Mouse (Mus musculus) heart, embryonic 16.5 days (tissue): ENCODE data around the gene Lyg2. TPM values are rescaled to one million over a fixed set of nuclear protein-coding genes. Genes with fewer than 3 reads are reported as not detected.

ENCODE experiments used
- ATAC-seq: fragments of 200-750 bp; cut with Nextera tagmentation; replicated peaks from 2 replicates; pipeline ENCODE4 v1.8.0; 2017; ENCODE audit warnings: moderate number of reproducible peaks; ENCODE audit not compliant: insufficient read depth, low FRiP score; ENCODE audit errors: extremely low read depth
- H3K27ac ChIP-seq: fragments of 300-500 bp; sonication (generic); 2 replicates; pipeline ENCODE4 v1.5.1; 2014; ENCODE audit warnings: mild to moderate bottlenecking, low read length, control low read depth, moderate library complexity
- H3K27me3 ChIP-seq: fragments of 300-500 bp; sonication (generic); 2 replicates; pipeline ENCODE4 v1.6.1; 2014; ENCODE audit warnings: low read length, mixed read lengths; ENCODE audit not compliant: control insufficient read depth, insufficient read depth
- H3K36me3 ChIP-seq: fragments of 300-500 bp; sonication (generic); 2 replicates; pipeline ENCODE4 v1.6.1; 2014; ENCODE audit not compliant: control insufficient read depth, insufficient read depth
- H3K4me1 ChIP-seq: fragments of 300-500 bp; sonication (generic); 2 replicates; pipeline ENCODE4 v1.6.1; 2014; ENCODE audit warnings: low read length, mixed read lengths; ENCODE audit not compliant: control insufficient read depth, insufficient read depth
- H3K4me2 ChIP-seq: fragments of 300-500 bp; sonication (generic); 2 replicates; pipeline ENCODE4 v1.6.1; 2014; ENCODE audit warnings: low read depth, mild to moderate bottlenecking, control low read depth, low read length
- H3K4me3 ChIP-seq: fragments of 300-500 bp; sonication (generic); 2 replicates; pipeline ENCODE4 v1.5.1; 2014; ENCODE audit warnings: mild to moderate bottlenecking, control low read depth, low read length
- H3K9ac ChIP-seq: fragments of 300-500 bp; sonication (generic); 2 replicates; pipeline ENCODE4 v1.6.1; 2014; ENCODE audit warnings: low read length, control low read depth
- H3K9me3 ChIP-seq: fragments of 300-500 bp; sonication (generic); replicated peaks from 2 replicates; pipeline ENCODE4 v1.6.1; 2016; ENCODE audit warnings: low read length; ENCODE audit not compliant: control insufficient read depth
- WGBS: fragments of 180-500 bp; shearing (Covaris S2); extraction: QIAGEN DNeasy Blood & Tissue Kit; methylation state at CpG from one replicate; pipeline ENCODE4 v1.1.7; 2014; 5-methylcytosine and 5-hydroxymethylcytosine counted together
- polyA plus RNA-seq: library from polyadenylated mRNA; unstranded; fragments of >200 nt; fragmentation: Nextera tagmentation; extraction: Ambion mirVana; gene quantifications from 2 replicates; pipeline ENCODE4 v1.2.1, GENCODE M21; 2015

The Lyg2 gene
- polyA plus RNA-seq, 1 experiment from 2014 or later = not detected

DNA sequence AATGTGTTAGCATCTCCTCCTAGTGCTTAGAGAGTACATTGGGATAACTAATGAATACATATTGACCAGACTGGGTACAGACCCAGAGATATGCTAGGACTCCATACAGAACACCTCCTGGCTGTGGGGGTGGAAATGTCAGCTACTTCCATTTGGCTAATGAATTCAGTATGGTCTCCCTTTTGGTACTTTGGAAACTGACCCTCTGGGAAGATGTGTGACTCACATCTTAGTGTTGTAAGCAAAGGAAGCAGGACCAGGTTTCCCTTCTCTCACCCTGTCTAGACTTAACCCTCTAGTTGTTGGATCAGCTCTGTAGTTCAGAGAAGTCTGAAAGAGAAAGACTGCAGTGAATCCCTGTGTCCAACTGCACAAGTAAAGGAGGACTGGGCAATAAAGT is 21.7 kb downstream of the Lyg2 start:
- Histone ChIP-seq H3K4me3 (no peak overlapping the region), H3K4me2 (no peak overlapping the region), H3K27ac (no peak overlapping the region), H3K27me3 (no peaks in the 10 kb centered on the region), H3K4me1 (peaks cover 6% of the 10 kb centered on the region), H3K9me3 (no peaks in the 10 kb centered on the region), H3K9ac (no peak overlapping the region), H3K36me3 (peaks cover 41% of the 10 kb centered on the region)
- ATAC-seq = no peak

DNA sequence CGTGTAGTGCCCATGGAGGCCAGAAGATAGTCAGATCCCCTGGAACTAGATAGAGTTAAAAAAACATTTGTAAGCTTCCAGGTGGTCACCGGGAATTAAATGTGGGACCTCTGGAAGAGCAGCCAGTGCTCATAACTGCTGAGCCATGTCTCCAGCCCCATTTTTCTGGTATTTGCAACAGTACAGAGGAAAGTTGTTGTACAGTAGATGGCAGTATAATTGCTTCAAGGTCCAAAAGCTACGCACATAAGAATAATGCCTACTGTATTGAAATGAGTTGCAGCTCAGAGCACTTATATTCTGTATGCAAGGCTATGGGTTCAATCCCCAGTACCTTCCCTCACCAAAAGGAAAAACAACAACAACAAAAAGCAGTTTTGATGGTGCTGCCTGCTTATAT is 24.9 kb downstream of the Lyg2 start:
- H3K4me1 ChIP-seq = peaks cover 12% of the 10 kb centered on the region
- H3K4me2 ChIP-seq = peak overlapping the region; percentile 76
- 55% methylated on average over 3 of the region's 3 CpGs for WGBS
- H3K36me3 ChIP-seq = peaks cover 21% of the 10 kb centered on the region
- no peaks in the 10 kb centered on the region for H3K9me3 ChIP-seq
- peak overlapping the region; percentile 84 for H3K4me3 ChIP-seq
- peak overlapping the region; percentile 82 for H3K9ac ChIP-seq
- H3K27ac ChIP-seq = no peak overlapping the region
- H3K27me3 ChIP-seq = no peaks in the 10 kb centered on the region
- ATAC-seq = no peak

DNA sequence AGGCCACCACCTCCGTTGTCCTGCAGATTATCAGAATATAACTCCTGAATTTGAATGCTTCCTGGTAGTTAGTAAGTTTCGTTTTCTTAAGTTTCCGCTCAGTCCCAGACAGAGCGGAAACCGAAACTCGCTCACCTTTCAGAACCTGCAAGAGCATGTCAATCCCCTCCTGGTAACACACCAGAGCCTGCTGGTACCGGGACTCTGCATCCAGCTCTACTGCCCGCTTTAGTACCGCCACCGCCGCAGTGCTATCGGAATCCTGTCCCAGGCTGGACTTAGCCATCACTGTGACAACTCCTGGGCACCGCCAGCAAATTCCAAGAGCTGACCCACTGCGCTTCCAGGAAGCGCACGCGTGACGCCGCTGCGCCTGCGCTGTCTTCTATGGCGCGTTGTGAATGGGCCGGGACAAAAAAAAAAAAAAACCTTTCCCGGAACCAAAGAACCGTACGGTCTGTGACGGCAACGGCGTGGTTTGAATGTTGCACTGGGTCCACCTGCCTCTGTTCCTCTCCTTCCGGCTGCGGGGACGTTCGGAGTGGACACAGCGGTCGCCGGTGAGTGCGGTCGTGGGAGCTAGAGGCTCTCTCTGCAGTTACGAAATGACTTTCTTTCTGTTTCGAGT is 26.2 kb downstream of the Lyg2 start, which contains the start of the genes Mitd1 and Mrpl30:
Gene Mitd1 (minus strand): TSS at position 387 of the 628 bp plus-strand sequence.
Gene Mrpl30 (plus strand): TSS at position 453 of the 628 bp plus-strand sequence.
- H3K4me1 ChIP-seq = peaks cover 12% of the 10 kb centered on the region
- H3K27ac ChIP-seq = peak within 1 kb of the TSS; percentile 75
- peak within 1 kb of the TSS; percentile 84 for H3K4me3 ChIP-seq
- H3K4me2 ChIP-seq = peak within 1 kb of the TSS; percentile 80
- peak; percentile 93 for ATAC-seq
- H3K36me3 ChIP-seq = peaks cover 12% of the 10 kb centered on the region
- WGBS = under 1% methylated on average over 41 of the region's 41 CpGs
- no peaks in the 10 kb centered on the region for H3K9me3 ChIP-seq
- no peaks in the 10 kb centered on the region for H3K27me3 ChIP-seq
- H3K9ac ChIP-seq = peak within 1 kb of the TSS; percentile 82

DNA sequence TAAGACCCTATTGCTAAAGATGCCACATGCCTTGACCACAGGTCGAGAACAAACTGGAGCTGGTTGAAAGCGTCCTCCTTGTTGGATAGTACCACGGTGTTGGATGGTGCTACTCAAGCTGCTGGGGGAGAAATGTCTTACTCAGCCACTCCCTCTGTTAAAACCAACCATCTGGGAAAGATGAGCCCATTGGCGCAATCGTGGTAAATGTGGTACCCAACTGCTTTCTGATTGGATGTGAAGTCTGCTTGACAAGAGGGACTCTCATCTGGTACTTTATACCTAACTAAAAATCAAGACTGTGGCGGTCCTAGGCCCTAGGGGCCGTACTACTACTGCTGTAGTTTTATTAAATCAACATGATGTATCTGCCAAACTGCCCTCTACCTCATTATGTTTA is 27.1 kb downstream of the Lyg2 start:
- H3K9me3 ChIP-seq = no peaks in the 10 kb centered on the region
- no peak for ATAC-seq
- peak overlapping the region; percentile 80 for H3K4me2 ChIP-seq
- no peak overlapping the region for H3K27ac ChIP-seq
- no peaks in the 10 kb centered on the region for H3K27me3 ChIP-seq
- peak overlapping the region; percentile 84 for H3K4me3 ChIP-seq
- H3K4me1 ChIP-seq = peaks cover 12% of the 10 kb centered on the region
- 81% methylated on average over 7 of the region's 7 CpGs for WGBS
- H3K9ac ChIP-seq = peak overlapping the region; percentile 82
- H3K36me3 ChIP-seq = peaks cover 7% of the 10 kb centered on the region

DNA sequence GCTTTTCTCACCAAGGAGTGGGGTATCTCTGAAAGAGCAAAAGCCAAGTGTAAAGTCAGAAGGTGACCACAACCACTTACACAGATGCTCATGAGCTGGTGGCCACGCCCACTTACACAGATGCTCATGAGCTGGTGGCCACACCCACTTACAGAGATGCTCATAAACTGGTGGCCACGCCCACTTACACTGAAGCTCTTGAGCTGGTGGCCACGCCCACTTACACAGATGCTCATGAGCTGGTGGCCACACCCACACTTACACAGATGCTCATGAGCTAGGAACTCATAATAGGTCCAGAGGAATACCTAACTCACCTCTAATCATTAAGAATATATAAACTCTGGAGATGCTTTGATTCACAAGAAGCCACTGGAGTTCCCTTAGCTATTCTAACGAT is 31.8 kb downstream of the Lyg2 start:
- Histone ChIP-seq H3K9ac (no peak overlapping the region), H3K9me3 (no peaks in the 10 kb centered on the region), H3K36me3 (peaks cover 8% of the 10 kb centered on the region; the same call in 1 of the 2 replicates), H3K4me3 (no peak overlapping the region), H3K27me3 (no peaks in the 10 kb centered on the region), H3K4me1 (peaks cover 5% of the 10 kb centered on the region), H3K27ac (no peak overlapping the region), H3K4me2 (no peak overlapping the region)
- WGBS = 70% methylated on average over 4 of the region's 4 CpGs
- ATAC-seq = no peak

DNA sequence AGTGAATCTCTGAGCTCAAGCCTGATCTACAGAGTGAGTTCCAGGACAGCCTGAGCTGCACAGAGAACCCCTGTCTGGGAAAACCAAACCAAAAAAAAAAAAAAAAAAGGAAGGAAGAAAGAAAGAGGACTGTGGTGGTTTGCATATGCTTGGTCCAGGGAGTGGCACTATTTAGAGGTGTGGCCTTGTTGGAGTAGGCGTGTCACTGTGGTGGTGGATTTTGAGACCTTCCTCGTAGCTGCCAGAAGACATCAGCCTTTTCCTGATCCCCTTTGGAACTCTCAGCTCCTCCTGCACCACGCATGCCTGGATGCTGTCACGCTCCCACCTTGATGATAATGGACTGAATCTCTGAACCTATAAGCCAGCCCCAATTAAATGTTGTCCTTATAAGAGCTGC is 32.9 kb downstream of the Lyg2 start:
- H3K27me3 ChIP-seq = no peaks in the 10 kb centered on the region
- no peaks in the 10 kb centered on the region for H3K4me1 ChIP-seq
- H3K9me3 ChIP-seq = no peaks in the 10 kb centered on the region
- H3K4me3 ChIP-seq = no peak overlapping the region
- peaks cover 16% of the 10 kb centered on the region; the same call in 1 of the 2 replicates for H3K36me3 ChIP-seq
- 94% methylated on average over 4 of the region's 4 CpGs for WGBS
- no peak overlapping the region for H3K27ac ChIP-seq
- ATAC-seq = no peak
- H3K9ac ChIP-seq = no peak overlapping the region
- H3K4me2 ChIP-seq = no peak overlapping the region

DNA sequence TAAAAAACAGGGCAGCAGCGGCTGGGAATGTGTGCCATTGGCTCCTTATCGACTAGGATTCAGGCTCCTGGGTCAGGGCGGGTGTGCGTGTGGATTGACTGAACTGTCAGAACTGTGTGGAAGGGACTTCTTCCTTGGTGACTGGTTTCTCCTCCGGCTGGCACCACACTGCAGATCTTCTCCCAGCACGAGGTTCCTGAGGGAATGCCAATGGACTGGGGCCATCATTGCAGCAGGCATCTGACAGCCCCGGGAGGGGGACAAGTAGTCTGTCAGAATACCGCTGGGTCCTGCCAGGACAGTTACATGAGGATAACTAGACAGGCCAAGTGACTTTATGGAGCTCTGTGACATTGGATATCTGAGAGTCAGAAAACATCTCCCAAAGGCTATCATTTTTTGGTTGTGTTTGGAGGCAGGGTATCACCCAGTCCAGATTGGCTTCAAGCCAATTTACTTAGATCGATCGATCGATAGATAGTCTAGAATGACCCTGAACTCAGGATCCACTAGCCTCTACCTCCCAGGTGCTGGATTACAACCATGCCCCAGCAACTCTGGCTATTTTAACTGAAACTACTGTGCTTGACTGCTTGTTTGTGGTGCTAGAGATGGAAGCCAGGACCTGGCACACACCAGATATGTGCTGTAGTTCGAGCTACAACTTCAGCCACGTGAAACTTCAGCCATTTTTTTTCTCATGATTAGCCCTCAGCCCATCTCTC is 38.4 kb downstream of the Lyg2 start:
- Histone ChIP-seq H3K9me3 (peaks cover 4% of the 10 kb centered on the region), H3K27me3 (no peaks in the 10 kb centered on the region), H3K36me3 (peaks cover 39% of the 10 kb centered on the region), H3K27ac (no peak overlapping the region), H3K9ac (no peak overlapping the region), H3K4me3 (no peak overlapping the region), H3K4me1 (peaks cover 3% of the 10 kb centered on the region), H3K4me2 (no peak overlapping the region)
- ATAC-seq = no peak
- 90% methylated on average over 13 of the region's 13 CpGs for WGBS

DNA sequence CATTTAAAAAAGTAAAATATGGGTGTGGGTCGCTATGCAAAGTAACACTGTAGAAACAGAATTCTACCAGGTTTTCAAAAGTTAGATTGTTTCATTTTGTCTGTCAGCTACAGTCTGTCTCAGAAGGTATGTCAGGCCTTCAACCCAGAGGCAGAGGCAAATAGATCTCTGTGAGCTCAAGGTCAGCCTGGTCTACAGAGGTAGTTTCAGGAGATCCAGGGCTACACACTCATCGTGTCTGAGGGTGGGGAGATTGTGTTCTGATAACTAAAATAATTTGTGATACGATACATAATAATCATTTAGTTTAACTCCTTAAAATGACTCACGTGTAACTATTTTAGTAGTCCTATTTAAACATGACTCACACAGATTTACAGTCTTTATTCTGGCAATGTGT is 43.1 kb downstream of the Lyg2 start:
- H3K9ac ChIP-seq = no peak overlapping the region; the same call in 1 of the 2 replicates
- WGBS = 79% methylated on average over 4 of the region's 4 CpGs

More for the DNA sequence above, 43.1 kb downstream of the Lyg2 start:
- Histone ChIP-seq H3K27ac (no peak overlapping the region), H3K4me2 (peak overlapping the region; percentile 75), H3K27me3 (no peaks in the 10 kb centered on the region), H3K9me3 (peaks cover 4% of the 10 kb centered on the region), H3K4me1 (peaks cover 12% of the 10 kb centered on the region), H3K4me3 (0 out of 2 replicates have a peak overlapping the region, but pooled peaks have one; percentile 7), H3K36me3 (peaks cover 25% of the 10 kb centered on the region)
- no peak for ATAC-seq
